Mouse (Mus musculus) forebrain, postnatal 0 days (tissue): ENCODE measurements around the gene Dpm3. TPM values are rescaled to one million over a fixed set of nuclear protein-coding genes. Genes with fewer than 3 reads are reported as not detected.

Experiments used
- ATAC-seq: fragments of 200-750 bp; cut with Nextera tagmentation; 2 replicates; pipeline ENCODE4 v1.8.0; 2017; ENCODE audit warnings: mild to moderate bottlenecking, moderate library complexity
- DNase-seq: peaks from one replicate; pipeline ENCODE4 v3.0.0-alpha.2; 2015
- H3K27ac ChIP-seq: fragments of 300-500 bp; sonication (generic); 2 replicates; pipeline ENCODE4 v1.5.1; 2014; ENCODE audit warnings: low read depth, mild to moderate bottlenecking, antibody characterized with exemption, low read length, moderate library complexity, mixed read lengths
- H3K27me3 ChIP-seq: fragments of 300-500 bp; sonication (generic); 2 replicates; pipeline ENCODE4 v1.6.1; 2014; ENCODE audit warnings: mild to moderate bottlenecking, low read length, mixed read lengths; ENCODE audit not compliant: insufficient read depth
- H3K36me3 ChIP-seq: fragments of 300-500 bp; sonication (generic); 2 replicates; pipeline ENCODE4 v1.6.1; 2014; ENCODE audit warnings: mild to moderate bottlenecking, moderate library complexity; ENCODE audit not compliant: insufficient read depth
- H3K4me1 ChIP-seq: fragments of 300-500 bp; sonication (generic); 2 replicates; pipeline ENCODE4 v1.6.1; 2014; ENCODE audit warnings: antibody characterized with exemption; ENCODE audit not compliant: insufficient read depth
- H3K4me2 ChIP-seq: fragments of 300-500 bp; sonication (generic); 2 replicates; pipeline ENCODE4 v1.6.1; 2014; ENCODE audit warnings: low read depth, mild to moderate bottlenecking, moderate library complexity
- H3K4me3 ChIP-seq: fragments of 300-500 bp; sonication (generic); 2 replicates; pipeline ENCODE4 v1.5.1; 2014; ENCODE audit warnings: low read depth, low read length, mixed read lengths
- H3K9ac ChIP-seq: fragments of 300-500 bp; sonication (generic); 2 replicates; pipeline ENCODE4 v1.6.1; 2014; ENCODE audit warnings: mild to moderate bottlenecking
- H3K9me3 ChIP-seq: fragments of 300-500 bp; sonication (generic); 2 replicates; pipeline ENCODE4 v1.6.1; 2016; ENCODE audit warnings: low read length
- CTCF ChIP-seq: sonication (generic); IDR thresholded peaks from 2 replicates; pipeline ENCODE4 v1.5.1; 2016; ENCODE audit warnings: antibody characterized with exemption, control low read depth, low read depth
- WGBS: fragments of 180-500 bp; shearing (Covaris S2); extraction: QIAGEN DNeasy Blood & Tissue Kit; methylation state at CpG from one replicate; pipeline ENCODE4 v1.1.7; 2014; 5-methylcytosine and 5-hydroxymethylcytosine counted together
- polyA plus RNA-seq: library from polyadenylated mRNA; unstranded; fragments of >200 nt; fragmentation: Nextera tagmentation; extraction: Ambion mirVana; gene quantifications from 2 replicates; pipeline ENCODE4 v1.2.1, GENCODE M21; 2015
- total RNA-seq: library from RNA; depleted of rRNA; stranded (reverse); fragments of >200 nt; gene quantifications from 2 replicates; pipeline ENCODE4 v1.2.3, GENCODE M21; 2014

Gene Dpm3
- total and polyA plus RNA-seq, 2 experiments from 2014 or later = 74.9 to 160 TPM

DNA sequence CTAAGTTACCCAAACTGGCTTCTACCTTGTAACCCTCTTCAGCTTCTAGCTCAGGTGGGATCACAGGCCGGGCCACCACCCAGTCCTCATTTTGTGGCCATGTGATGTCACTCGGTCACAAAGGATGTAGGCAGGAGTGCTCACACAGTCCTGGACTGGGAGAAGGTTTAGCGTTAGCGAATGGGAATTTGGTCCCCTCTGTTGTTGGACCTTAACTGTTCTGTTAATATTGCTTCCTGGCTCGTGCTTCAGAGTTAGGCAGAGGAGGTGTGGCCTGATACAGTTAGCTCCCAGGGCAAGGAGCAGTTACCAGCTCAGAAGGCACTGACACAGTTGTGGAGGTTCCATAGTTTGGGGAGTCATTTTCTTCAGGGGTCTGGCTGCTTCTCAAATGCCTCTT, 35.0 kb downstream of the Dpm3 start:
- Histone ChIP-seq H3K4me3 (no peak overlapping the region), H3K27me3 (no peaks in the 10 kb centered on the region), H3K27ac (no peak overlapping the region), H3K36me3 (no peaks in the 10 kb centered on the region), H3K4me2 (no peak overlapping the region), H3K4me1 (no peaks in the 10 kb centered on the region), H3K9ac (no peak overlapping the region), H3K9me3 (no peaks in the 10 kb centered on the region)
- no peak for ATAC-seq
- 79% methylated on average over 5 of the region's 5 CpGs for WGBS
- no peak for DNase-seq
- TF ChIP-seq CTCF = no peak

DNA sequence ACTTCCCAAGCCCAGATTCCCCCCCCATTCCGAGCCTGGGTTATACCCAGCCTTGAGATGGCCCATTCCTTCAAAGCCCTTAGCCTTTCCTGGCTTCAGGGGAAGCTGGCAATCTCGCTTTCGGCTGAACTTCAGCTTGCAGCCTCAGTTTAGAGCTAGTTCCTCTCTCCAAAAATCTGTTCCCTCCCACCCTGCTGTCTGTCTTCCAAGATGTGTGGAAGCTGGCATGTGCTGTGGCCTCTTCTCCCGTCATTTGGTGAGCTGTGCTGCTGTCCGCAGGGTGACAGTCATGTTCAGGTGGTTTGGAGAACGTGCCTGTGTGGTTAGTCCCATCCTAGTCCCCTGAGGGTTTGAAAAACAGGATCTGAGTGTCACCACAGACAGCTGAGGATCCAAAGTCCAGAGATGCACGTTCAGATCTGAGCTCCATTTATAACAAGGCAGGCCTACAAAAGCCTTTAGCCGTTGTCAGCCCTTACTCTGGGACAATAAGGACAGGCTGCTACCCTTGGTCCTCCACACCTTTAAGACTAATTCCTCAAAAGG, 36.6 kb downstream of the Dpm3 start:
- no peaks in the 10 kb centered on the region for H3K36me3 ChIP-seq
- no peak for TF ChIP-seq CTCF
- H3K9ac ChIP-seq = no peak overlapping the region

GRCm38 (mm10) chr3:89296761-89297396, 37.7 kb downstream of the Dpm3 start:
- DNase-seq = peak; percentile 60
- Histone ChIP-seq H3K27me3 (no peaks in the 10 kb centered on the region; the same call in 1 of the 2 replicates), H3K36me3 (no peaks in the 10 kb centered on the region), H3K9ac (no peak overlapping the region), H3K4me2 (no peak overlapping the region), H3K4me1 (no peaks in the 10 kb centered on the region), H3K9me3 (no peaks in the 10 kb centered on the region), H3K4me3 (no peak overlapping the region), H3K27ac (no peak overlapping the region)
- TF ChIP-seq CTCF = no peak
- WGBS = 70% methylated on average over 11 of the region's 11 CpGs
- ATAC-seq = peak; percentile 77

More for the DNA sequence above, 36.6 kb downstream of the Dpm3 start:
- Histone ChIP-seq H3K4me2 (no peak overlapping the region), H3K27me3 (no peaks in the 10 kb centered on the region; the same call in 1 of the 2 replicates), H3K4me1 (no peaks in the 10 kb centered on the region), H3K4me3 (no peak overlapping the region), H3K27ac (no peak overlapping the region), H3K9me3 (no peaks in the 10 kb centered on the region)
- WGBS = 72% methylated on average over 8 of the region's 8 CpGs
- DNase-seq (no peak), ATAC-seq (no peak)

DNA sequence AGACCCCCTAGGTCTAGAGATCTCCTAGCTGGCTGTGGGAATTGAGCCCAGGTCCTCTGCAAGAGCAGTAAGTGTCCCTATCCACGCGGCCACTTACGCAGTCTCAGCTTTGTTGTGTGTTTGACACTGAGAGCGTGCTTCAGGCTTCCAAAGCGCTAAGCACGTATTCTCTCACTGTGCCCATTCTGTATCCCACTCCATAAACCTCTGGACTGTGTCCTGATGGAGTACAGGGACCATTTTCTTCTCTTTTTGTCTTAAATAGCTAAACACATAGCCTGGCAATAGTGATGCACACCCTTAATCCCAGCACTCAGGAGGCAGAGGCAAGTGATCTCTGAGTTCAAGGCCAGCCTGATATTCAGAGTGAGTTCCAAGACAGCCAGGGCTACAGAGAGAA, 39.8 kb downstream of the Dpm3 start:
- Histone ChIP-seq H3K27ac (no peak overlapping the region), H3K4me2 (no peak overlapping the region), H3K9ac (no peak overlapping the region), H3K27me3 (no peaks in the 10 kb centered on the region; the same call in 1 of the 2 replicates), H3K4me1 (no peaks in the 10 kb centered on the region), H3K36me3 (no peaks in the 10 kb centered on the region), H3K4me3 (no peak overlapping the region), H3K9me3 (no peaks in the 10 kb centered on the region)
- ATAC-seq (no peak), DNase-seq (no peak)
- 69% methylated on average over 6 of the region's 6 CpGs for WGBS
- no peak for TF ChIP-seq CTCF

DNA sequence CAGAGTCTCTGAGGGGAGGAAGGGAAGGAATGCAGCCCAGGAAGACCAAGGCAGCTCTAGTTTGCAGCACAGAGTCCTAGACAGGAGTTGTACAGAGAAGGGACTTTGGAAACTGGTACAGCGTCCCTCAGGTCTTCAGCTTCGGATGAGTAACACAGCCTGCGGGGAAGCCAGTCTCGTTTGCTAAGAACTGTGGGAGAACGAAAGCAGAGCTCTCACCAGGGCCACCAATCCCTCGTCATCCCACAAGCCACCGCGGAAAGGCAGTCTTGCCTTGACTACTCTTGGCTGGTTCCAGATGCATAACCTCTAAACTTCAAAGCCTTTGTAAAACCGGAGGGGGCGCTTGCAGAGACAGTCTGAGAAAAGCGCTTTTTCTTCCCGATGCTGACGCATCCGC, 40.3 kb downstream of the Dpm3 start:
- TF ChIP-seq CTCF = peak; percentile 40
- Histone ChIP-seq H3K9me3 (no peaks in the 10 kb centered on the region), H3K4me3 (no peak overlapping the region), H3K9ac (no peak overlapping the region), H3K4me2 (peak overlapping the region; percentile 32), H3K27ac (no peak overlapping the region), H3K4me1 (no peaks in the 10 kb centered on the region), H3K27me3 (no peaks in the 10 kb centered on the region; the same call in 1 of the 2 replicates), H3K36me3 (no peaks in the 10 kb centered on the region)
- WGBS = 8% methylated on average over 14 of the region's 14 CpGs
- DNase-seq (peak; percentile 49), ATAC-seq (peak; percentile 73)

- DNase-seq (no peak), ATAC-seq (no peak)
- no peak overlapping the region for H3K9ac ChIP-seq
- no peaks in the 10 kb centered on the region for H3K4me1 ChIP-seq
- peak overlapping the region; percentile 32 for H3K4me2 ChIP-seq
- H3K27me3 ChIP-seq = no peaks in the 10 kb centered on the region; the same call in 1 of the 2 replicates
- H3K27ac ChIP-seq = no peak overlapping the region
- WGBS = 62% methylated on average over 1 of the region's 1 CpGs
- no peaks in the 10 kb centered on the region for H3K9me3 ChIP-seq
- H3K4me3 ChIP-seq = no peak overlapping the region
- TF ChIP-seq CTCF = no peak
- H3K36me3 ChIP-seq = no peaks in the 10 kb centered on the region
Measured at GRCm38 (mm10) chr3:89300071-89300470, 40.9 kb downstream of the Dpm3 start.

DNA sequence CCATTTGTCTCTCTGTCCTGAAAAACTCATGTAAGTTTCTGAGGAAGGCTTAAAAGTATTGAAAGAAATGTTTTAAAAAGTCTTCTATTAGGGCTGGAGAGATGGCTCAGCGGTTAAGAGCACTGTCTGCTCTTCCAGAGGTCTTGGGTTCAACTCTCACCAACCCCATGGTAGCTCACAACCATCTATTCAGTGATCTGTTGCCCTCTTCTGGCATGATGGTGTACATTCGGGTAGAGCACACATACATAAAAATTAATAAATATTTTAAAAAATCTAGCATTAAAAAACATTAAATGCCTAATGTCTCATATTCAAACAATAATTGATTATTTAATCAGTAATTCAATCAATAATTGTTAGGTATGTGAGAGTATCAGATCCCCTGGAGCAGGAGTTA, 41.4 kb downstream of the Dpm3 start:
- no peaks in the 10 kb centered on the region for H3K36me3 ChIP-seq
- H3K9me3 ChIP-seq = no peaks in the 10 kb centered on the region
- no peak overlapping the region for H3K9ac ChIP-seq
- WGBS = 64% methylated on average over 2 of the region's 2 CpGs
- H3K27ac ChIP-seq = no peak overlapping the region
- no peak overlapping the region for H3K4me3 ChIP-seq
- no peaks in the 10 kb centered on the region for H3K4me1 ChIP-seq
- H3K4me2 ChIP-seq = no peak overlapping the region
- H3K27me3 ChIP-seq = no peaks in the 10 kb centered on the region; the same call in 1 of the 2 replicates
- TF ChIP-seq CTCF = 0 out of 2 replicates have a peak, but pooled peaks have one; percentile 11
- ATAC-seq = no peak
- no peak for DNase-seq
